Mouse (Mus musculus) thymus, adult 2 months (tissue): ENCODE measurements around the gene Mmaa.

ENCODE experiments used
- CTCF ChIP-seq: fragments of 200-500 bp; IDR thresholded peaks from 2 replicates; pipeline ENCODE4 v1.5.1; 2012; ENCODE audit warnings: mild to moderate bottlenecking, control low read depth, low read length, moderate library complexity, borderline replicate concordance; ENCODE audit not compliant: control insufficient read depth, poor library complexity, insufficient read depth; ENCODE audit errors: extremely low read depth
- POLR2A ChIP-seq: fragments of 200-500 bp; IDR thresholded peaks from 2 replicates; pipeline ENCODE4 v1.6.1; 2012; ENCODE audit warnings: mild to moderate bottlenecking, low read length, control low read depth, moderate library complexity; ENCODE audit not compliant: control insufficient read depth, poor library complexity, insufficient read depth; ENCODE audit errors: extremely low read depth

DNA sequence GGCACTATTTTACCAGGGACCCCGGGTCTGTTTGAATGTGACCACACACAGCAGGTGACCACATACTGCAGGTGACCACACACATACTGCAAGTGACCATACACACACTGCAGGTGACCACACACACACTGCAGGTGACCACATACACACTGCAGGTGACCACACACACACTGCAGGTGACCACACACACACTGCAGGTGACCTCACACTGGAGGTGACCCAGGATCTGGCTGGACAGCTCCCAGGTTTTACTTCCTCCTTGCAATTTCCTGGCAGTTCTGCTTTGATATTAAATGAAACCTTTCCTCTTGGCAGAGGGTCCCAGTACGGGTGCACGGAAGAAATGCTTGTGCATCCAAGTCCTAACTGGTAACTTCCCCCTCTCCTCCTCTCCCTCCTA lies 29.3 kb upstream of the Mmaa start:
- TF ChIP-seq POLR2A (no peak), CTCF (no peak)
